Mouse (Mus musculus) forebrain, embryonic 15.5 days (tissue): ENCODE measurements around the gene Smoc2. TPM values are rescaled to one million over a fixed set of nuclear protein-coding genes. Genes with fewer than 3 reads are reported as not detected.

Experiments
- ATAC-seq: fragments of 200-750 bp; cut with Nextera tagmentation; replicated peaks from 2 replicates; pipeline ENCODE4 v1.8.0; 2017; ENCODE audit warnings: mild to moderate bottlenecking, moderate TSS enrichment, moderate library complexity
- H3K27ac ChIP-seq: fragments of 300-500 bp; sonication (generic); replicated peaks from 2 replicates; pipeline ENCODE4 v1.5.1; 2015; ENCODE audit warnings: mild to moderate bottlenecking, inconsistent platforms
- H3K27me3 ChIP-seq: fragments of 300-500 bp; sonication (generic); 2 replicates; pipeline ENCODE4 v1.6.1; 2015; ENCODE audit warnings: inconsistent platforms
- H3K36me3 ChIP-seq: fragments of 300-500 bp; sonication (generic); 2 replicates; pipeline ENCODE4 v1.6.1; 2015; ENCODE audit warnings: mild to moderate bottlenecking, inconsistent platforms
- H3K4me1 ChIP-seq: fragments of 300-500 bp; sonication (generic); 2 replicates; pipeline ENCODE4 v1.6.1; 2015; ENCODE audit warnings: inconsistent platforms
- H3K4me2 ChIP-seq: fragments of 300-500 bp; sonication (generic); replicated peaks from 2 replicates; pipeline ENCODE4 v1.6.1; 2015; ENCODE audit warnings: mild to moderate bottlenecking, inconsistent platforms
- H3K4me3 ChIP-seq: fragments of 300-500 bp; sonication (generic); 2 replicates; pipeline ENCODE4 v1.5.1; 2015; ENCODE audit warnings: mild to moderate bottlenecking, inconsistent platforms
- H3K9ac ChIP-seq: fragments of 300-500 bp; sonication (generic); replicated peaks from 2 replicates; pipeline ENCODE4 v1.6.1; 2015; ENCODE audit warnings: mild to moderate bottlenecking, inconsistent platforms
- H3K9me3 ChIP-seq: fragments of 300-500 bp; sonication (generic); 2 replicates; pipeline ENCODE4 v1.6.1; 2016; ENCODE audit warnings: inconsistent platforms
- WGBS: fragments of 180-500 bp; shearing (Covaris S2); methylation state at CpG from one replicate; pipeline ENCODE4 v1.1.7; 2015; ENCODE audit warnings: mixed read lengths; 5-methylcytosine and 5-hydroxymethylcytosine counted together
- polyA plus RNA-seq: library from polyadenylated mRNA; unstranded; fragments of >200 nt; fragmentation: Nextera tagmentation; extraction: Ambion mirVana; gene quantifications from 2 replicates; pipeline ENCODE4 v1.2.1, GENCODE M21; 2015

Gene Smoc2
- polyA plus RNA-seq, 1 experiment from 2014 or later = 1.4 TPM

- Histone ChIP-seq H3K4me3 (no peak overlapping the region), H3K9me3 (no peaks in the 10 kb centered on the region), H3K36me3 (no peaks in the 10 kb centered on the region), H3K9ac (no peak overlapping the region), H3K27ac (no peak overlapping the region), H3K27me3 (no peaks in the 10 kb centered on the region), H3K4me2 (no peak overlapping the region), H3K4me1 (no peaks in the 10 kb centered on the region)
- whole genome bisulfite sequencing = 58% methylated on average over 7 of the region's 7 CpGs
- ATAC-seq = no peak
Measured at GRCm38 (mm10) chr17:14326156-14326555, 46.9 kb downstream of the Smoc2 start.

GRCm38 (mm10) chr17:14328037-14328436, 48.7 kb downstream of the Smoc2 start:
- 56% methylated on average over 9 of the region's 9 CpGs for WGBS
- no peaks in the 10 kb centered on the region for H3K27me3 ChIP-seq
- ATAC-seq = no peak
- no peak overlapping the region for H3K27ac ChIP-seq
- no peak overlapping the region for H3K4me3 ChIP-seq
- no peaks in the 10 kb centered on the region for H3K4me1 ChIP-seq
- H3K4me2 ChIP-seq = no peak overlapping the region
- no peaks in the 10 kb centered on the region for H3K9me3 ChIP-seq
- no peak overlapping the region for H3K9ac ChIP-seq
- H3K36me3 ChIP-seq = no peaks in the 10 kb centered on the region

GRCm38 (mm10) chr17:14330498-14330897, 51.2 kb downstream of the Smoc2 start:
- no peak overlapping the region for H3K9ac ChIP-seq
- WGBS = 93% methylated on average over 7 of the region's 7 CpGs
- no peak overlapping the region for H3K27ac ChIP-seq
- H3K4me1 ChIP-seq = no peaks in the 10 kb centered on the region
- no peak overlapping the region for H3K4me2 ChIP-seq
- no peak for ATAC-seq
- H3K36me3 ChIP-seq = no peaks in the 10 kb centered on the region
- H3K9me3 ChIP-seq = no peaks in the 10 kb centered on the region
- H3K4me3 ChIP-seq = no peak overlapping the region
- no peaks in the 10 kb centered on the region for H3K27me3 ChIP-seq

- Histone ChIP-seq H3K4me3 (no peak overlapping the region), H3K9me3 (no peaks in the 10 kb centered on the region), H3K4me1 (no peaks in the 10 kb centered on the region), H3K4me2 (no peak overlapping the region), H3K27ac (no peak overlapping the region), H3K27me3 (no peaks in the 10 kb centered on the region), H3K9ac (no peak overlapping the region), H3K36me3 (no peaks in the 10 kb centered on the region)
- WGBS = 48% methylated on average over 5 of the region's 5 CpGs
- no peak for ATAC-seq
Measured at GRCm38 (mm10) chr17:14339932-14340557, 60.7 kb downstream of the Smoc2 start.

GRCm38 (mm10) chr17:14340736-14341135, 61.4 kb downstream of the Smoc2 start:
- Histone ChIP-seq H3K4me1 (no peaks in the 10 kb centered on the region), H3K27me3 (no peaks in the 10 kb centered on the region), H3K4me3 (no peak overlapping the region), H3K4me2 (no peak overlapping the region), H3K27ac (no peak overlapping the region), H3K9ac (no peak overlapping the region), H3K36me3 (no peaks in the 10 kb centered on the region), H3K9me3 (no peaks in the 10 kb centered on the region)
- ATAC-seq = no peak
- WGBS = 82% methylated on average over 2 of the region's 2 CpGs

- no peak overlapping the region for H3K9ac ChIP-seq
- H3K4me1 ChIP-seq = no peaks in the 10 kb centered on the region
- H3K36me3 ChIP-seq = no peaks in the 10 kb centered on the region
- no peak overlapping the region for H3K4me3 ChIP-seq
- no peak overlapping the region for H3K27ac ChIP-seq
- H3K4me2 ChIP-seq = no peak overlapping the region
- ATAC-seq = no peak
- H3K27me3 ChIP-seq = no peaks in the 10 kb centered on the region
- H3K9me3 ChIP-seq = no peaks in the 10 kb centered on the region
- WGBS = 58% methylated on average over 8 of the region's 8 CpGs
Measured at GRCm38 (mm10) chr17:14342511-14342910, 63.2 kb downstream of the Smoc2 start.

GRCm38 (mm10) chr17:14343442-14343841, 64.1 kb downstream of the Smoc2 start:
- H3K4me1 ChIP-seq = no peaks in the 10 kb centered on the region
- H3K27me3 ChIP-seq = no peaks in the 10 kb centered on the region
- H3K9ac ChIP-seq = no peak overlapping the region
- no peak overlapping the region for H3K27ac ChIP-seq
- no peaks in the 10 kb centered on the region for H3K9me3 ChIP-seq
- H3K4me2 ChIP-seq = no peak overlapping the region
- H3K36me3 ChIP-seq = no peaks in the 10 kb centered on the region
- no peak for ATAC-seq
- H3K4me3 ChIP-seq = no peak overlapping the region
- WGBS = 90% methylated on average over 12 of the region's 12 CpGs

- Histone ChIP-seq H3K9ac (no peak overlapping the region), H3K9me3 (no peaks in the 10 kb centered on the region), H3K36me3 (no peaks in the 10 kb centered on the region), H3K27ac (no peak overlapping the region), H3K27me3 (no peaks in the 10 kb centered on the region), H3K4me1 (no peaks in the 10 kb centered on the region), H3K4me3 (no peak overlapping the region), H3K4me2 (no peak overlapping the region)
- ATAC-seq = no peak
- 80% methylated on average over 4 of the region's 4 CpGs for WGBS
Measured at GRCm38 (mm10) chr17:14345556-14345955, 66.2 kb downstream of the Smoc2 start.

- no peak for ATAC-seq
- H3K4me3 ChIP-seq = no peak overlapping the region
- no peak overlapping the region for H3K4me2 ChIP-seq
- no peak overlapping the region for H3K27ac ChIP-seq
- H3K9ac ChIP-seq = no peak overlapping the region
- WGBS = 87% methylated on average over 3 of the region's 3 CpGs
- no peaks in the 10 kb centered on the region for H3K4me1 ChIP-seq
- no peaks in the 10 kb centered on the region for H3K27me3 ChIP-seq
- no peaks in the 10 kb centered on the region for H3K9me3 ChIP-seq
- H3K36me3 ChIP-seq = no peaks in the 10 kb centered on the region
Measured at GRCm38 (mm10) chr17:14346891-14347290, 67.6 kb downstream of the Smoc2 start.

- H3K27me3 ChIP-seq = no peaks in the 10 kb centered on the region
- H3K4me3 ChIP-seq = no peak overlapping the region
- H3K27ac ChIP-seq = no peak overlapping the region
- no peaks in the 10 kb centered on the region for H3K36me3 ChIP-seq
- WGBS = 92% methylated on average over 6 of the region's 6 CpGs
- H3K9ac ChIP-seq = no peak overlapping the region
- H3K9me3 ChIP-seq = no peaks in the 10 kb centered on the region
- no peaks in the 10 kb centered on the region for H3K4me1 ChIP-seq
- no peak overlapping the region for H3K4me2 ChIP-seq
- no peak for ATAC-seq
Measured at GRCm38 (mm10) chr17:14349086-14349814, 69.9 kb downstream of the Smoc2 start.

GRCm38 (mm10) chr17:14353219-14354079, 74.1 kb downstream of the Smoc2 start:
- WGBS = 89% methylated on average over 10 of the region's 10 CpGs
- H3K27me3 ChIP-seq = no peaks in the 10 kb centered on the region

GRCm38 (mm10) chr17:14361511-14361910, 82.2 kb downstream of the Smoc2 start:
- ATAC-seq = no peak
- no peak overlapping the region for H3K9ac ChIP-seq
- no peaks in the 10 kb centered on the region for H3K27me3 ChIP-seq
- no peaks in the 10 kb centered on the region for H3K9me3 ChIP-seq
- no peaks in the 10 kb centered on the region for H3K36me3 ChIP-seq
- no peak overlapping the region for H3K27ac ChIP-seq
- H3K4me3 ChIP-seq = no peak overlapping the region
- H3K4me2 ChIP-seq = no peak overlapping the region
- H3K4me1 ChIP-seq = no peaks in the 10 kb centered on the region
- 92% methylated on average over 1 of the region's 1 CpGs for WGBS

More at GRCm38 (mm10) chr17:14353219-14354079, 74.1 kb downstream of the Smoc2 start:
- no peaks in the 10 kb centered on the region for H3K4me1 ChIP-seq
- no peak overlapping the region for H3K4me2 ChIP-seq
- H3K36me3 ChIP-seq = no peaks in the 10 kb centered on the region
- no peak overlapping the region for H3K9ac ChIP-seq
- no peak overlapping the region for H3K27ac ChIP-seq
- no peak for ATAC-seq
- H3K9me3 ChIP-seq = no peaks in the 10 kb centered on the region
- H3K4me3 ChIP-seq = no peak overlapping the region
